Mouse (Mus musculus): ENCODE data around the gene Pycr1. TPM values are rescaled to one million over a fixed set of nuclear protein-coding genes. Genes with fewer than 3 reads are reported as not detected.

Pycr1 gene
- total and polyA plus RNA-seq, 3 experiments, result 21.0 to 75.3 (median 32.3) TPM

DNA sequence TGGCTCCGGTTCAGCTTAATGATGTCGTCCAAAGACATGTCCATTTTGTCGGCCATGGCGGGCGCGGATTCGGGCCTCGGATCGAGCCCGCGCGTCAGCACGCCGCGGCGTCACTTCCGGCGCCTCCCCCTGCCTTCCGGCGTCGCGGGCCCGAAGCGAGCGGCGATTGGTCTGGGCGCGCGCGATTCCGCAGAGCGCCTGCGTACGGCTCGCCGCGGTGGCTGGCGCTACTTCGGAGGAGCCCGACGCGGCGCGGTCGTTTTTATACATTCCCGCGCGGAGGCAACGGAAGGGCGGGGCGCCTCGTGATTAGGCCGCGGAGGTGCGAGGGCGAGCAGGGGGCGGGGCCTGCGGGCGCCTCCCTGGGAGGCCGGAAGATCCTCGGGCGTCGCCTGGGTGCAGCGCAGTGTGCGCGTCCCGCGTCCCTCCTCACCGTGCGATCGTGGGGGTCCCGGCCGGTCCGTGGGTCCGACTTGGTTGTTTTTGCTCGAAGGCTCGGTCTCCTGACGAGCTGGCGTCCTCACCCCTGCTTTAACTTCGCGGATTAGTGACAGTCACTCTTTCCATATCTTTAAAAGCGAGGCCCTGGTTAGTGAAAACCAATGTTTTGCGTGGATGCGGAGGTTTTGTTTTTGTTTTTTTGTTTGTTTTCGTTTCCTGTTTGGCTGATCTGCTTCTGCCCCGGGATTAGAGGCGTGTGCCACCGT lies 45.1 kb downstream of the Pycr1 start, which contains the start of the genes Alyref and Anapc11:
TSS of gene Alyref (minus strand) at position 83 of the 707 bp plus-strand sequence.
TSS of gene Anapc11 (plus strand) at position 139 of the 707 bp plus-strand sequence.
- Histone ChIP-seq H3K27me3 (replicated peaks) (no peaks in the 10 kb centered on the region), H3K4me3 (replicated peaks in 1 of 3; ENCODE audit: low read depth in 2 of 3, low read length in 2 of 3, poor library complexity in 1 of 3) (peak within 1 kb of the TSS; percentile 83 to 96 (median 88)), H3K79me2 (replicated peaks; ENCODE audit: control insufficient read depth, extremely low read depth, insufficient read depth, poor library complexity, severe bottlenecking) (peaks cover 56% of the 10 kb centered on the region), H3K4me2 (ENCODE audit: insufficient read depth, low read depth, poor library complexity, severe bottlenecking) (peak within 1 kb of the TSS; percentile 74), H3K27ac (ENCODE audit: insufficient read depth, low read depth) (peak within 1 kb of the TSS; percentile 52), H3K9ac (ENCODE audit: insufficient read depth, low read depth) (peak within 1 kb of the TSS; percentile 98), H3K36me3 (replicated peaks in 1 of 2; ENCODE audit: control insufficient read depth in 1 of 2, insufficient read depth in 1 of 2, low read length in 1 of 2) (peaks cover 47 to 68% of the 10 kb centered on the region in 2 experiments), H3K9me3 (replicated peaks; ENCODE audit: low read length) (no peaks in the 10 kb centered on the region), H3K4me1 (ENCODE audit: control insufficient read depth in 1 of 2, insufficient read depth in 2 of 2) (peaks cover 8 to 57% of the 10 kb centered on the region in 2 experiments)
- TF ChIP-seq NRF1 (IDR thresholded peaks at IDR 0.05; ENCODE audit: low read depth, low read length), result peak; percentile 97
- TF ChIP-seq IRF4 (IDR thresholded peaks at IDR 0.05; ENCODE audit: low read depth, low read length), result peak; percentile 80
- no peak for TF ChIP-seq ZNF384 (IDR thresholded peaks at IDR 0.05; ENCODE audit: low read depth, low read length)
- peak; percentile 78; the same call in 1 of the 2 replicates for TF ChIP-seq MYC (IDR thresholded peaks at IDR 0.05; ENCODE audit: low read depth, low read length)
- TF ChIP-seq MXI1 (IDR thresholded peaks at IDR 0.05; ENCODE audit: low read depth, low read length), result peak; percentile 93
- TF ChIP-seq UBTF (IDR thresholded peaks at IDR 0.05; ENCODE audit: low read depth, low read length), result peak; percentile 68; the same call in 1 of the 2 replicates
- peak; percentile 86 for TF ChIP-seq HCFC1 (IDR thresholded peaks at IDR 0.05; ENCODE audit: low read depth, low read length)
- TF ChIP-seq ELF1 (IDR thresholded peaks at IDR 0.05; ENCODE audit: low read depth, low read length), result peak; percentile 88
- no peak for TF ChIP-seq MAFK (IDR thresholded peaks at IDR 0.05; ENCODE audit: insufficient replicate concordance, low read length)
- peak; percentile 62 for TF ChIP-seq CHD2 (IDR thresholded peaks at IDR 0.05; ENCODE audit: low read length)
- TF ChIP-seq ZC3H11A (IDR thresholded peaks at IDR 0.05; ENCODE audit: low read depth, low read length), result no peak
- no peak; the same call in 1 of the 2 replicates for TF ChIP-seq GABPA (IDR thresholded peaks at IDR 0.05; ENCODE audit: insufficient replicate concordance, low read depth, low read length)
- no peak for TF ChIP-seq CTCF (conservative IDR thresholded peaks at IDR 0.05 in 1 of 2, IDR thresholded peaks at IDR 0.05 in 1 of 2; ENCODE audit: low read depth in 2 of 2, low read length in 2 of 2)
- TF ChIP-seq JUN (IDR thresholded peaks at IDR 0.05; ENCODE audit: insufficient read depth, low read depth, low read length), result 0 out of 2 replicates have a peak, but pooled peaks have one; percentile 13
- peak; percentile 88 for TF ChIP-seq POLR2AphosphoS2 (IDR thresholded peaks at IDR 0.05; ENCODE audit: low read depth, low read length)
- 0 out of 2 replicates have a peak, but pooled peaks have one; percentile 24 for TF ChIP-seq EP300 (IDR thresholded peaks at IDR 0.05; ENCODE audit: low read length)
- TF ChIP-seq CHD1 (IDR thresholded peaks at IDR 0.05; ENCODE audit: low read depth, low read length), result no peak; the same call in none of the 2 replicates
- peak; percentile 63 for TF ChIP-seq USF1 (IDR thresholded peaks at IDR 0.05; ENCODE audit: low read depth, low read length)
- TF ChIP-seq RCOR1 (conservative IDR thresholded peaks at IDR 0.05; ENCODE audit: low read depth, low read length), result peak; percentile 88
- TF ChIP-seq TBP (conservative IDR thresholded peaks at IDR 0.05; ENCODE audit: low read depth, low read length), result peak; percentile 46; the same call in 1 of the 2 replicates
- TF ChIP-seq SMC3 (IDR thresholded peaks at IDR 0.05; ENCODE audit: low read depth, low read length), result peak; percentile 19; the same call in 1 of the 2 replicates
- TF ChIP-seq MEF2A (IDR thresholded peaks at IDR 0.05; ENCODE audit: borderline replicate concordance, low read depth, low read length), result peak; percentile 84
- peak; percentile 60 for TF ChIP-seq BHLHE40 (IDR thresholded peaks at IDR 0.05; ENCODE audit: low read depth, low read length)
- TF ChIP-seq POLR2A (IDR thresholded peaks at IDR 0.05; ENCODE audit: low read depth, low read length), result peak; percentile 95
- TF ChIP-seq MAX (IDR thresholded peaks at IDR 0.05; ENCODE audit: low read length), result peak; percentile 99
- TF ChIP-seq NELFE (IDR thresholded peaks at IDR 0.05; ENCODE audit: low read depth, low read length), result peak; percentile 98
- TF ChIP-seq E2F4 (IDR thresholded peaks at IDR 0.05; ENCODE audit: insufficient replicate concordance, low read depth, low read length), result peak; percentile 95
- TF ChIP-seq ZKSCAN1 (IDR thresholded peaks at IDR 0.05; ENCODE audit: borderline replicate concordance, low read depth, low read length), result no peak; the same call in 1 of the 2 replicates
- peak; percentile 95 for TF ChIP-seq ZMIZ1 (IDR thresholded peaks at IDR 0.05; ENCODE audit: low read depth, low read length)
- TF ChIP-seq PAX5 (IDR thresholded peaks at IDR 0.05; ENCODE audit: low read length), result no peak
- TF ChIP-seq RAD21 (IDR thresholded peaks at IDR 0.05; ENCODE audit: low read depth, low read length), result no peak
- TF ChIP-seq SIN3A (IDR thresholded peaks at IDR 0.05; ENCODE audit: low read length), result peak; percentile 77; the same call in 1 of the 2 replicates
- TF ChIP-seq TCF12 (IDR thresholded peaks at IDR 0.05; ENCODE audit: low read depth, low read length), result peak; percentile 93
- no peak for TF ChIP-seq JUND (conservative IDR thresholded peaks at IDR 0.05; ENCODE audit: low read depth, low read length)
- TF ChIP-seq ETS1 (conservative IDR thresholded peaks at IDR 0.05; ENCODE audit: low read depth, low read length), result peak; percentile 61
- peak; percentile 91 for TF ChIP-seq MAZ (IDR thresholded peaks at IDR 0.05; ENCODE audit: low read depth, low read length)
- peak; percentile 19; the same call in 1 of the 2 replicates for TF ChIP-seq USF2 (conservative IDR thresholded peaks at IDR 0.05; ENCODE audit: low read depth, low read length)
- TF ChIP-seq KAT2A (IDR thresholded peaks at IDR 0.05; ENCODE audit: insufficient replicate concordance, low read length), result peak; percentile 93; the same call in 1 of the 2 replicates
- in situ Hi-C loops (cut with MboI; ENCODE audit: low pct_ligation_motif_present, low pct_unique_long_range_greater_than_20kb, low sequenced_read_pairs) (no loop called here), dilution Hi-C loops (cut with MboI; ENCODE audit: extremely low pct_ligation_motif_present, extremely low pct_unique_long_range_greater_than_20kb, low sequenced_read_pairs) (no loop called here)
- DNase-seq (ENCODE audit: extremely low read depth), result peak; percentile 97
